Mouse (Mus musculus) mesoderm, embryonic 11.5 days (tissue): ENCODE measurements around the gene Prdm1.

Experiments used
- DNase-seq: peaks from one replicate; pipeline ENCODE4 v3.0.0-alpha.2; 2012; ENCODE audit warnings: low read depth, low spot score

The Prdm1 gene

GRCm38 (mm10) chr10:44492815-44493525 lies 35.3 kb downstream of the Prdm1 start:
- no peak for DNase-seq

DNA sequence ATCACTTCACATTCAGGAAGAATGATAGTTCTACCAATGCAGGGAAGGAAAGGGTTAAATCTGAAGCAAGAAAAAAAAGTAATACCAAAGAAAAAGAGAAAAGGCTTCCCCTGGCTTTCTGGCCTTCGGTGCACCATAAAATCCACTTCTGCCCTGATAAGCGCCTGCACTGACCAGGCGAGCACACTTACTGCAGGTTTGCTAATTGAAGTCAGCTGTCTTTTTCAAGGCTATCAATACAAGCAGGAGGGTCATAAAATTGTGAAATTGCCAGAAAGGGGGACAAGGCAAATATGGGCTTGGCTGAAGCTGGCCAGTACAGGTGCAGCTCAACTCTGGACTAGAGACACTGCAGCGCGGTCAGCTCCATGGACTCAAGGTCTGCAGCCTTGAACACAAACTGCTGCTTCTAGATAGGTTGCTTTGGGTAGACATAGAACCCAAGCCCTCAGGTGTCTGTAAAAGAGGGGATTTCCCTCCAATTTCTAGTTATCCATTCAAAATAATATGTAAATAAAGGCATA lies 37.3 kb downstream of the Prdm1 start:
- no peak for DNase-seq

- DNase-seq, result no peak
Measured at GRCm38 (mm10) chr10:44487132-44487531, 41.2 kb downstream of the Prdm1 start.

DNA sequence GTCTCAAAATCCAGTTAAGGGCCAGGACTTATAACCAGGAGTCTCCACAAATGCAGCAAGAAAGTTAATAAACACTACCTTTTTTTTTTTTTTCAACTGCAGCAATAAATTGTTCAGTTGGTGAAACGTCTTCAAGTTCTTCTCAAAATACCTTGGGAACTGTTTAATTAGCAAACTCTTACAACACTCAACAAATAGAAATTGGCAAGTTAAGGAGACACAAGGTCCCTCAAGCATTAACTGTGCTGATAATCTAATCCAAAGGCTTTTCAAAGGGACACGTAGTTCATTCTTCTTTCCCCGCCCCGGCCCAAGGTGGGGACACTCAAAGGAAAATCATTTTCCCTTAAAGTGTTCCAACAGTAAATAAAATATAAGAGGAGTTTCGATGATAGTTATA lies 44.2 kb downstream of the Prdm1 start:
- no peak for DNase-seq

DNA sequence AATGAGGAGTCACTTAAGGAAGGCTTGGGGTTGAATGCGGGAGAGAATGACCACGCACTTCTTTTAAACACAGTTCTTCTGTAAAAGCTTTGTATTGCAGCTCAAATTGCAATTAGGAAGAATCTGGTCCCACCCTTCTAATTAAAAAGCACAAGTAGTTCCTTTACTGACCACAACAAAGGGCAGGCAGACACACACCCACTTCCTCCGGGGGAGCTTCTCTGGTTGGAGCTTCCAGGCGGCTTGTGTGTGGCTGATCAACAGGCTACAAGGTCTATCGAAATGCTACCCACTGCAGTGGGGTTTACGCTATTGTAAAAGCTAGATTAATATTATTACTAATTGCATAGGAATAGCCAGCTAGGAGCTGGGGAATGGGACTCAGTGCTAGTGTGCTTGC lies 45.2 kb downstream of the Prdm1 start:
- no peak for DNase-seq

DNA sequence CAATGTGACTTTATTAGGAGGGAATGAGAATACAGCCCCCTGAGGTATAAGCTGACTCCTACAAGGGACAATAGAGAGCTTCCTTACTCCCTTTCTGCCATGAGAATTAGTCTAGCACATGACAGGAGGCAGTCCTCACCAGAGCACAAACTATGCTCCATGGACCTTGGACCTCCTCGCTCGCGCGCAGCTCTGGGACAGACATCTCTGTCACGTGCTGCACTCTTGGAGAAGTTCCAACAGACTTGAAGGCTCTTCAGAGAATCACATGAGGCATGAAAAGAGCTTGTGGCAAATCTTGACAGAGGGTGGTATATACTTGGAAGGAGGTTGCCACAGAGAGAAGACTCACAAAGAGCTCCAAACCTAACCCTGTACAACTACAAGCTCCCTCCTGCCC lies 46.9 kb downstream of the Prdm1 start:
- DNase-seq, result no peak

DNA sequence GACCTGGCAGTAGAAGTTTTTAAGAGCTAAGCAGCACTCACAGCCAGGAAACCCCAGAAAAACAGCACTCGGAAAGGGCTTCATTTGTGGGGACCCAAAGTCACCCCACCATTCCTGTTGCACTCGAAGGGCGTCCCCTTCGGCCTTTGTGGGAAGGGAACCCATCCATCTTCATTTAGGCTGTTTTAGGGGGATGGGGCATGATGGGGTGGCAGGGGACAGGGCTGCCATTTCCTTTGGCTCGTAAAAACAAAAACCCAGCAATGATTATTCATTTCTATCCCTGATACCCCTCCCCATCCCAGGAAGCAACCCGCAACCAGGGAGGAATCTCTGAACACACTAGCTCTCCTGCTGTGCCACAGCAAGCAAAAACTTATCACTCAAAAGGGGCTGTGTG lies 49.0 kb downstream of the Prdm1 start:
- no peak for DNase-seq

DNA sequence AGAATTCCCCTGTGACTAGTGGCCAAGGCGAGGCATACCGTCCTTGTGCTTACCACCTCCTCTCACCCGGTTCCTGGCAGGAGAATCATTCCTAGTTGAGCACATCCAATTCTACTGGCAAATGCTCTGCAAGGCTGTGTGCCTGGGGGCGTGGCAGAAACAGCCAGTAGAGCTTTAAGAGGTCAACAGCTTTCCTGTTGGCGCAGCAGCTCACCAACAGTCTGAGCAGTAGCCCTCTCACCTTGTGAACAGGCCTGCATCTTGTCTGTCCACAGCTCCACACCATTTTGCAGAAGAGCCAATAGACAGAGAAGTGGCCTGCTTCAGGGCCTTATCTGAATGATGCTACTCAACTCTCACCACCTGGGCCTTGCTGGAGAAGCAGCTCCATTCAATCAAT lies 50.2 kb downstream of the Prdm1 start:
- DNase-seq, result no peak

DNA sequence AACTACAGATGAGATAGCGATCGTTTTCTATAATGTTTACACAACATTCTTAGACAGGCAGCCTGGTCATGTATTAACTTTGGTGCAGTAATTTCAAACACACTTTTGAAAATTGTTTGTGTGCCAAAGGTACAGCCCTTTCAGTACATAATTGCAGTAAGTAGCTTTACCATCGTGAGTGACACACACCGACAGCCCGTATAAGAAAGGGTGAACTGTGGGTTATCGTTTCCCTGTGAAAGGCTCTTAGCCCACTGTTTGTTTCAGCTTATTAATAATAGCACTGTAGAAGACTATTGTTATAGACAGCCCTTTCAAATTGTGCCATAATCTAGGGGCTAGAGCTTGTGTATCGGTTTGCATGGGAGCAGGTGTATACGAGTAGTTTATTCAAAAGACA lies 51.1 kb downstream of the Prdm1 start:
- no peak for DNase-seq

- no peak for DNase-seq
Measured at GRCm38 (mm10) chr10:44476523-44476922, 51.8 kb downstream of the Prdm1 start.

DNA sequence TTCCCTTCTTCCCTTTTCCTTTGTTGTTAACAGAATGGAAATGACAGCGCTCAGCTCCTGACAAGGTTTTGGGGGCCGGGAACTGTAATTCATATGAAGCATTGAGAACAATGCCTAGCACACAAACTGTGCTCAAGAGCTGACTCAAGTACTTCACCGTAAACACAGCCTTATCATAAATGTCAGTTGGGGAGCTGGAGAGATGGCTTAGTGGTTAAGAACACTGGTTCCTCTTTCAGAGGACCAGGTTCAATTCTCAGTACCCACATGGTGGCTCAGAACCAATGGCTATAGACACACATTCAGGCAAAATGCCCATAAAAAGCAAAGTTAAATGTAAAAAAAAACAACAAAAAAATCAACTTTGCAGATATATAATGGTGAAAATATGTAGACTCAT lies 52.9 kb downstream of the Prdm1 start:
- no peak for DNase-seq

DNA sequence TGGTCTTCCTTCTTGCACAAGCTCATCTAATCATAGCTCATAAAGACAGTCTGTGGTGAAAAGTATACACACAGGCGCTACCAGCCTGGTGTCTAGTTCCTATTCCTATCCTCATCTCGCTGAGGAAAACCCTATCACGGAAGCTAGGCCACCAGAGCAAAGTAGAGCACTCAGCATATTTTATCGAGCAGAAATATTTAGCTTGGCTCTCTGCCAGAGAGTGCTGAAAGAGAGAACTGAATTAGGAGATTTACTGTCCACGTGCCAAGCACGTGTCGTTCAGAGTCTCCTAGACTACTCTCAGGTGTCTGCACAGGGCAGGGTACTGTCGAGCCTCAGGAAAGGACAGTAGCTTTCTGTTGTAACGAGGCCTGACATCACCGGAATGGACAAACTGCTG lies 54.0 kb downstream of the Prdm1 start:
- DNase-seq, result peak; percentile 88

DNA sequence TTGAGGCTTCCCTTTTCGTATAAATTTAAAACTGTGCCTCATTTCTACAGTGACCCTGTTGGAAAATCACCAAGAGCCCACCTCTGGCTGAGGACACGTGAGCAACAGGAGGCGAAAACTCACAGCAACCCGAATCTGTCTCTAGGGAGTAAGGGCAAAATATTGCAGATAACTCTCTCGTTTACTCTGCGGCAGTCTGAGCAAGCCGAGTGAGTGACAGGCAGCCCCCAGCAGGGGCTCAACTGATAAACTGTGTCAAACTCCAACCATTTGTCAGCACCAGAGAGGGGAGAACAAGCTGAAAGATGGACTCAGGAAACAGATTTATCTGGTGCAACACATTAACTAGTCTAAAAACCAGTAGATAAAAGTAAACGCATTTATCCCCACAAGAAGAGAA lies 62.7 kb downstream of the Prdm1 start:
- DNase-seq, result no peak

DNA sequence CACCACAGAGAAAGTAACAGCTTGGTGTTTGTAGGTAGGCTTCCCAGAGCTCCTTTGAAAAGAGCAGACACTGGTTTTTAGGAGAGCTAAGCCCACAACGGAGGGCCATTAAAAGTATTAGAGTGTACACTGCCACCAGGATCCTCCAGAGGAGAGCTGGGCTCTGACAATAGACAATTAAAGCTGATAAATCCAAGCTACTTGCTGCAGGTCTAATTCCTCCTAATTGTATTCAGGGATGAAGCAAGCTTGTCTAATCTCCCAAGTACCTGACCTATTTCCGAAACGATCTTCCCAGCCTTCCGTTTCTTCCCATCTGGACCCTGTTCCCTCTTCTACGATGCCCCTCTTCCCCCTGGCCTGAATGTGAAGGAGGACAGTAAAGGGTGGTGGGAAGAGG lies 63.7 kb downstream of the Prdm1 start:
- DNase-seq, result no peak

GRCm38 (mm10) chr10:44463856-44464255 lies 64.4 kb downstream of the Prdm1 start:
- no peak for DNase-seq

GRCm38 (mm10) chr10:44462351-44462750 lies 66.0 kb downstream of the Prdm1 start:
- no peak for DNase-seq

DNA sequence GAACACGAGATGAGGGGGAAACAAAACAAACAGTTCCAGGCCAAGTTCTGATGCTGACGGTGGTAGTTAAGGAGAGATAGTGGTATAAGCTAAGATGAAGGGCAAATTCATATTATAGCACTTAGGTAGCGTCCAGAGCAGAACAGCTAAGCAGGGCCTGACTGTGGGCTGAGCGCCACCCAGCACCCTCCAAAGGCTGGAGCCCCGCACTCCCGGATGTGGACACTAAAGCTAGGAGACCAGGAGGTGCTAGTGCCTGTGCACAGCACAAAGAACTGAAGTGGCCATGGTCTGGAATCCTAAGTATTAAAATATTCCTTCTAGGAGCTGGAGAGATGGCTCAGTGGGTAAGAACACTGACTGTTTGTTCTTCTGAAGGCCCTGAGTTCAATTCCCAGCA lies 67.2 kb downstream of the Prdm1 start:
- DNase-seq, result no peak

- peak; percentile 50 for DNase-seq
Measured at GRCm38 (mm10) chr10:44460095-44460810, 68.0 kb downstream of the Prdm1 start.

GRCm38 (mm10) chr10:44459321-44460000 lies 68.8 kb downstream of the Prdm1 start:
- no peak for DNase-seq

DNA sequence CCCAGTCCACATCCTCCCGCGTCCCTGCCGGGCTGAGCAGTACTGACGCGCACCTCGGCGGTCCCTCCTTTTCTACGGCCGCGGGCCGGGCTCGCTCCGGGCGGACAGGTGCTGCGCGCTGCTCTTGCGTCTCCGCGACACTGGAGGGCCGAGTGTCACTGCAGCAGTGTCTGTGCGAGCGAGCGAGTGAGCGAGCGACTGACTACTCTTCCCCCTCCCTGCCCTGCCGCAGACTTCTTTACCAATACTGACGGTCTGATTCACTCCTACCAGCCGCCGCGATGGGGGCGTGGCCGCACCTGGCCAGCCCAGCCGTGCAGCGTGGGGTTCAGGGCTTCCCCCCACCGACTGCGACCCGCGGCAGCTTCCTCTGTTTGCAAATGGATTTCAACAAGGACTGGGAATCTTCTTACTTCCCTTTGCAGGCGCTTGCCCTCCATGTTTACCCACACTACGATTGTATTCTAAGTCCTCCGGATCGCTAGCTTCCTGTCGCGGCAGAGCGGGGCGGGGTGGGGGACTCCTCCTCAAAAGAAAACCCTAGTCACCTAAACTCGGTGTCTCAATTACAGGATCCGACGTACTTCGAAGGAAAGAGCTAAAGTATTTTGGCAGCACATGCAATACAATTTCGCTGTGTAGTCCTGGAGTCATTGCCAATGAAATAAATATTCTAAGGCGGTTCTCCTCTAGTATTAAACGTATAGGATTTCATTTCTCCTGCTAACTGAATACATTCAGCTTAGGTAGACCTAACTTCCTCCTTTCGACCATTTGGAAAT lies 69.6 kb downstream of the Prdm1 start:
- DNase-seq, result peak; percentile 72

DNA sequence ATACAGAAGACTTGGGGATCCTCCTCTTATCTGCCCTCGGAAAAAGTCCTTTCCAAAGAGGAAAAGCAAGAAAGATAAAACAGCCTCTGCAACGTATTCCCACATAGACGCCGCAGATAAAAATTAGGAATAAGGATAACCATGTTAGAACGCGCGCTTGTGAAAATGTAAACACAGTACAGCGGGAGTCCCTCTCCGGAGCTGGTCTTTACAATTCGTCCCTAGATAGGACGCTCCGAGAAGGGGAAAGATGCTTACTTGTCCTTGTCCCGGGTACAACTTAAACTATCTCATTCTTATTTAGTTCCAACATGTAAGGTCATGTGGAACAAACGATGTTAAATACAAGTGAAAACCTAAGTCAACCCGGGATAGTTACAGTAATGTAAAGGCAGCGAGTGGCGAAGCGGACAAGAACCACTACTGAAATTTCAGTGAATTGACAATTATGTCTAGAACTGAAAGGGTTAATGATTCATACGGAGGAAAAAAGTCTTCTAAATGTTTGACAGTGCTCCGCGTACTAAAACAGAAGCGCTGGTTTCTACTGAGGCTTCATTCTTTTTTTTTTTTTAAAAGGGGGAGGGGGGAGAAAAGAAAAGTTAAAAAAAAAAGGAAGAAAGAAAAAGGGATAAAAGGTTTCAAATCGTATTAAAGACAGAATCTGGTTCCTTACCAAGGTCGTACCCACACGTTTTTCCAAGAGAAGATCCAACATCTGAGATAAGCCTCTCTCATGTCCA lies 70.3 kb downstream of the Prdm1 start:
- DNase-seq, result no peak
